Mouse (Mus musculus): ENCODE measurements around the gene Metrn. TPM values are rescaled to one million over a fixed set of nuclear protein-coding genes. Genes with fewer than 3 reads are reported as not detected.

The Metrn gene
- polyA plus RNA-seq, 1 experiment from 2014 or later, result 71.6 TPM

GRCm38 (mm10) chr17:25775318-25776062, 21.4 kb downstream of the Metrn start:
- no peak for DNase-seq (ENCODE audit: low spot score)

DNA sequence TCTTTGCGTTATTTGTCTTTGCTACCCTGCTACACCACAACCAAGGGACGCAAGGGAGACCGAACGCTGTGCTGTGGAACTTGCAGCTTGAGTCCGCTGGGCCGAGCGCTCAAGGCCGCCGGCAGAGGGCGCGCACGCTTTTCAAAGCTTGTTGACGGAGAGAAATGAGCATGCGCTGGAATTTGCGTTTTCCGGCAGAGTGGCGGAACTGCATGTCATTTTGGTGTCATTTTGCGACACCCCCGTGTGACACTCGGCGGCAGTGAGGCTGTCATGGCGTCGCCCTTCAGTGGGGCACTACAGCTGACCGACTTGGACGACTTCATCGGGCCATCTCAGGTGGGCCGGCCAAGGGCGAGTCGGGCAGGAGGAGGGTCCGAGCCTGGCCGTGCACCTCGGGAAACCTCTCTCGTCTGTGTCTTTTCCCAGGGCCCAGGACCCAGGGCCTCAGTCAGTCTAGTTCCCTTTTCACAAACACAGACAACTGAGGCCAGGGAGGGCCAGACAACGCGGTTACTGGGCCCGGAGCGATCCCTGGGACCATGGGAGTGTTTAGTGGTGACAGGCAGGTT, 23.3 kb downstream of the Metrn start, which contains the start of gene Narfl:
TSS of gene Narfl (plus strand) at position 228 of the 572 bp plus-strand sequence.
- peak; percentile 98 for DNase-seq (ENCODE audit: low spot score)

DNA sequence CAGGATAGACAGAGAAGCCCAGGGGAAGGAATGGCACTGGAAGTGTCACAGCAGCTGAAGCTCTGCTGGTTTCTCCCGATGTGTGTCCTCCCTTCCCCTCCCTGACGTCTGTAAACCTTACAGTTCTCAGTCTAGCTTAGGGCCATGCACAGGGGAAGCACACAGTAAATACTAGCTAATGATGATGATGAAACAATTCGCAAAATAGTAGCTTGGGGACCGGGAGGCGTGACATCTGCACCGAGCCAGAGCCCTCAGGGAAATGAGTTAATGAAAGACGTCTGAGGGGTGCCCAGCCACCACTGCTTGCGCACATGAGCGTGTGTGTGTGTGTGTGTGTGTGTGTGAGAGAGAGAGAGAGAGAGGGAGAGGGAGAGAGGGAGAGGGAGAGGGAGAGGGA, 27.6 kb downstream of the Metrn start:
- DNase-seq (ENCODE audit: low spot score), result no peak

GRCm38 (mm10) chr17:25765886-25766285, 31.1 kb downstream of the Metrn start:
- no peak for DNase-seq (ENCODE audit: low spot score)

DNA sequence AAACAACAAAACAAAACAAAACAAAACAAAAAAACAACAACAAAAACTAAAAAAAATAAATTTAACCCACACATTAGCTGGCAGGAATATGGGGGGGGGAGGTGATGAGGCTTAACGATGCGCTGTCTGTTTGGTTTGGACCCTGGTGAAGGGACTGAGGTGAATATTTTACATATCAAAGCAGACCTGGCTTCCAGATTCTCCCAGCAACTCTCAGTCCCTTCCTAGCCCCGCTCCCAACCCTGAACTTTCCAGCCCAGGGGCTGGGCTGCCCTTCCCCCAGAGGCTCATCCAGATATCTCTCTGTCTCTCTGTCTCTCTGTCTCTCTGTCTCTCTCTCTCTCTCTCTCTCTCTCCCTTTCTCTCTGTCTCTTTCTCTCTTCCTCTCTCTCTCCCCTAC, 34.3 kb downstream of the Metrn start:
- DNase-seq (ENCODE audit: low spot score), result no peak

DNA sequence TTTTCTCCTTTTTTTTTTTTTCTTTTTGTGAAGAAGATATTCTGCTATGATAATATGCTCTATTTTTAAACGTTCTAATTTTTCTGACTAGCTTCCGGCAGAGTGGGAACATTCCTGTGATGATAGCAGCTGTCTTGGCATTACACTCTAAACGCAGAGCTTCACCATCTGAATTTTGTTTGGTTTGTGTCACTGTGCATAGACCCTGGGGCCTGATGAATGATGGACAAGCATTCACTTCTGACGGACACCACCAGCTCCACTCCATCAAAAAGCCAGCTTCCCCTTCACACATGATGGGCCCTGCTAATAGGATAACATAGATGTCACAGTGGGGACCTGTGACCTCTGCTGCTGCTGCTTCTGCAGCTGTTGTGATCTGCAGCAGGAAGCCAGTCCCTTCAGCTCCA, 35.4 kb downstream of the Metrn start:
- no peak for DNase-seq (ENCODE audit: low spot score)

DNA sequence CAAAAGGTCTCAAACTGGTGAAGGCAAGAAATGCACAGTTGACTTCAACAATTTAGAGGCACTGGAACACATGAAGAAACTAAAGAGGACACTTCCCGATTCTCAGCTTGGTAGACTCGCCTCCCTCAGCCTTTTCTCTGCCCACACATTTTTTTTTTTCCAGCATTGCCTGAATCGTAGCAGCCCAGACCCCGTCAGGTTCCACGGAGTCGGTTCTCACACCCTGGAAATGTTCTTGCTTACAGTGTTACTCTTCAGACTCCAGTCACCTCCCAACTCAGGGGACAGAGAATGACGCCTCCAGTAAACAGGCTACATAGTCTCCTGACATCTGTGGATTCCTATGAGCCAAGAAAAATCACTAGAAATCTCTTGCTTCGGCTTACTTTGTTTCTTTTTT, 36.8 kb downstream of the Metrn start:
- DNase-seq (ENCODE audit: low spot score), result no peak

- DNase-seq (ENCODE audit: low spot score), result no peak
These were observed 39.2 kb downstream of the Metrn start for GRCm38 (mm10) chr17:25757691-25758090.

DNA sequence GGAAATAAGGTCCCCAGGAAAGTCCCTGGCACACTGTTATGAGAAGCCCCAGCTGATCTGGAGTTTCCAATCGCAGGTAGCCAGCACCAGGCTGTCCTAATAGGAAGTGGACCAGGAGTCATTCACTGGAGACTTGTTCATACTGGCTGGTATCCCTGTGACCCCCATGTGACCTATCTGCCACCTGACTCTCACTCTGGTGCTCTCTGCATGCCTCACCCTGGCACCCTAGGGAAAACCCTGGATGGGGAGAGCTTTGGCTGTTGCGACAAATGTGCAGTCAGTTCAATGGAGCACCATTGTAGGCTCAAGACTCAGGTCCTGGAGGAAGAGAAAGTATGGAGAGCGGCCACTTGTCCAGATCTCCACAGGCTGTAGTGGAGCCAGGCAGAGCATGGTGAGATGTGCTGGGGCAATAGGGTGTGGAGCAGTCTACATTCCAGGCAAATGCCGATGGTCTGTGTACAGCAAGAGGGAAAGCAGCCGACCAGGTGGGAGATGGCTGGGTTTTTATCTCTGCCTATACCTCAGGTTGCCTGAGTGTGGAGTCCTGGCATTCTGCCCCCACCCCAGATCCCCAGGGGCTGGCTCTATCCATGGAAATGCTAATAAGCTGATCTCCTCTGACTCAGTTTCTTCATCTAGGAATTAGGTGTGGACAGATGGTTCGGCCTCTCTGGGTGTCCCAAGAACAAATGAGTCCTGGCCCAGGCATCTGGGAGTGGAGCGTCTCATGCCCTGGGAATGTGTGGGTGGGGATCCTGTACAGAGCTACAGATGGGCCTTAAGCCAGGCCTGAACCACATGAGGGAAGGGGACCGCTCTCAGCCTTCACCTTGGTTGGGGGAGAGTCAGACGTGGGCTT, 40.3 kb downstream of the Metrn start:
- DNase-seq (ENCODE audit: low spot score), result no peak

DNA sequence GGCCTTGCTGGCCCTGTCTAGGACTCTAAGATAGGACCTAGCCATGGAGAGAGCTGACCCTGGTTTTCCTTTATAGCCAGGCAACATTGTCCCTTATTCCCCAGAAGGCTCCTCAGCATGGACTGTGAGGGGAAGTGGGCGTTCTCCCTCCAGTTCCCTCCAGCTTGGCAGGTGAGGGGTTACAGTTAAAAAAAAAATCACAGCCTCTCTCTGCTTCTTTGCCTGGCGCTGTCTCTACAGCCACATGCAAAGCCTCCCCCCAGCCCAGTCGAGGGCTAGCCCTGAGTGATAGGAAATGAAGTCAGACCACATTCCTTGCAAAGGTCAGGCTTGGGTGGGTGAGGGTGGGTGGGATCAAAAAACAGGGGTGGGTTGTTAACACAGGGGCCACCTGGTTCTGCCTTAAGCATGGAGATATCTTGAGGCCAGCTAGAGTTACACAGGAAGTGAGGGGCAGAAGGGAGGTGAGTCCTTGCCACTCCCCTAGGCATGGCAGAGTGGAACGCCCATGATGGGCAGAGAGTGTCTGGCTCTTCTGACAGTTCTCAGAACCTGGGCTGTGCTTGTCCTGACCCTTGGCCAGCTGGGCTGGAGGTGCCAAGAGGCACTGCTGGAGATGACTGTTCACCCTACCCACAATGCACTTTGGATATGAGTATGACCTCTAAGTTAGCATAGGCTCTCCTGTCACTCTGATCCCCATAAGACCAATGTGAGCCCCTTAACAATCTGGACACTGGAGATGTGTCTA, 41.1 kb downstream of the Metrn start:
- DNase-seq (ENCODE audit: low spot score), result no peak

DNA sequence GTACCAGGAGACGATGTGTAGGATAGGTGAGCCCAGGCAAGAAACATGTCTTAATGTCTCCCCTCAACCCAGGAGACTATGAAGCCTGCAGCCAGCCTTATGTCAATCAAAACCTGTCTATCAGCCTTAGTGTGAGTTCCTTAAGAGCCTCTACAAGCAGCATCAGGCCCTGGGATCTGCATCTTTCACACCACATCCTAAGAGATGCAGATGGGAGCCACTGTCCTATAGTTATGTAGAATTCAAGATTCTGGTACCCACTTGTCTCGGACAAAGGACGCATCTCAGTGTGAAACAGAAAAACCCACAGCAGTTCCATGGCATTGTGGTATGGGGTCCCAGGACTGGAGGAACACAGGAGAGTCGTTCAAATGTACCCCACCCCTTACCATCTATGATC, 41.9 kb downstream of the Metrn start:
- no peak for DNase-seq (ENCODE audit: low spot score)

GRCm38 (mm10) chr17:25754241-25754640, 42.7 kb downstream of the Metrn start, which contains the start of gene Msln:
Msln (minus strand) TSS chr17:25754378.
- no peak for DNase-seq (ENCODE audit: low spot score)

GRCm38 (mm10) chr17:25751446-25751845, 45.5 kb downstream of the Metrn start:
- DNase-seq (ENCODE audit: low spot score), result no peak

DNA sequence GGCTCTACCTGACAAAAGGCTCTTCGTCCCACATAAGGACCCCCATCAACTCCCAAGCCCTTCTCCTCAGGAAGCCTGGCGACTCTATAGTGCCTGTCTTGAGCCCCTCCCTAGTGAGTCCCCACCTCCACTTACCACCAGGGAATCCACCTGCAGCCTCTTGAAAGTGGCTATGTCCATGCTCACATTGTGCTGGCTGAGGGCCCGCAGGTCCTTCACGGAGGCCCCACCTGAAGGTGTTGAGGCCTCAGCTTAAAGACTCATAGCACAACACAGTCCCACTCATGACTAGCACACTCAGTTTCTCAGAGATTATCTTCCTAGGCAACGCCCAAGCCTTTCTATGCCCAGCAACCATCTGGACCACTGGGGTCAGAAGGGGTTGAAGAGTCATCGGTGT, 47.6 kb downstream of the Metrn start:
- DNase-seq (ENCODE audit: low spot score), result no peak

DNA sequence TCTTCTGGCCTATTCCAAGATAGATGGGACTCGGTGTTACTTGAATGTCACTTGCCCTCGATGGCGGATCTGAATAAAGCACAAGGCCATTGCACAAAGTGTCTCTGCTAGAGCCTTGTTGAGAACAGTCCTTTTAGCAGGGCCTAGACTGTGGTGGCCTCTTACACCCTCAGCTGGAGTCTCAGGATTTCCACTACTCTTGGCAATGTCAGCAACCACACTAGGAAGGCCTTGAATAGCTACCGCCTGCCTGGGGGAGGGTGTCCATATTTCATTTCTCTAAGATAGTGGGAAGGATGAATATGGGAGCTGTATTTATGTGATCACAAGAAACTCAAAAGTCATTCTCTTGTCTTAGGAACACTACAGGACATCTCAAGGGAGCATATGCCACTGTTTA, 48.7 kb downstream of the Metrn start:
- no peak for DNase-seq (ENCODE audit: low spot score)

- no peak for DNase-seq (ENCODE audit: low spot score)
These were observed 52.6 kb downstream of the Metrn start for GRCm38 (mm10) chr17:25744311-25744710.

GRCm38 (mm10) chr17:25743831-25744230, 53.1 kb downstream of the Metrn start:
- DNase-seq (ENCODE audit: low spot score), result no peak
